Mouse (Mus musculus) intestine, embryonic 14.5 days (tissue): ENCODE results near the gene Metap1d. TPM values are rescaled to one million over a fixed set of nuclear protein-coding genes. Genes with fewer than 3 reads are reported as not detected.

ENCODE experiments used
- ATAC-seq: fragments of 200-750 bp; cut with Nextera tagmentation; replicated peaks from 2 replicates; pipeline ENCODE4 v1.8.0; 2017; ENCODE audit warnings: low read depth, moderate number of reproducible peaks, moderate TSS enrichment, moderate library complexity; ENCODE audit not compliant: low FRiP score, low TSS enrichment
- DNase-seq: peaks from one replicate; pipeline ENCODE4 v3.0.0-alpha.2; 2018; ENCODE audit warnings: low spot score
- H3K27ac ChIP-seq: fragments of 300-500 bp; sonication (generic); 2 replicates; pipeline ENCODE4 v1.5.1; 2014; ENCODE audit warnings: low read depth, mild to moderate bottlenecking, control low read depth
- H3K27me3 ChIP-seq: fragments of 300-500 bp; sonication (generic); replicated peaks from 2 replicates; pipeline ENCODE4 v1.6.1; 2014; ENCODE audit warnings: low read length, control low read depth; ENCODE audit not compliant: control insufficient read depth, insufficient read depth
- H3K36me3 ChIP-seq: fragments of 300-500 bp; sonication (generic); 2 replicates; pipeline ENCODE4 v1.6.1; 2014; ENCODE audit warnings: low read length, control low read depth; ENCODE audit not compliant: control insufficient read depth, insufficient read depth
- H3K4me1 ChIP-seq: fragments of 300-500 bp; sonication (generic); replicated peaks from 2 replicates; pipeline ENCODE4 v1.6.1; 2014; ENCODE audit warnings: low read length, control low read depth, mixed read lengths; ENCODE audit not compliant: control insufficient read depth, insufficient read depth
- H3K4me2 ChIP-seq: fragments of 300-500 bp; sonication (generic); 2 replicates; pipeline ENCODE4 v1.6.1; 2014; ENCODE audit warnings: low read length
- H3K4me3 ChIP-seq: fragments of 300-500 bp; sonication (generic); 2 replicates; pipeline ENCODE4 v1.5.1; 2014; ENCODE audit warnings: low read depth, low read length, control low read depth, mixed read lengths
- H3K9ac ChIP-seq: fragments of 300-500 bp; sonication (generic); 2 replicates; pipeline ENCODE4 v1.6.1; 2014; ENCODE audit warnings: mild to moderate bottlenecking, low read length
- H3K9me3 ChIP-seq: fragments of 300-500 bp; sonication (generic); 2 replicates; pipeline ENCODE4 v1.6.1; 2016; ENCODE audit warnings: low read length, control low read depth; ENCODE audit not compliant: control insufficient read depth
- WGBS: fragments of 180-500 bp; shearing (Covaris S2); extraction: QIAGEN DNeasy Blood & Tissue Kit; methylation state at CpG from one replicate; pipeline ENCODE4 v1.1.7; 2014; 5-methylcytosine and 5-hydroxymethylcytosine counted together
- polyA plus RNA-seq: library from polyadenylated mRNA; unstranded; fragments of >200 nt; fragmentation: Nextera tagmentation; extraction: Ambion mirVana; gene quantifications from 2 replicates; pipeline ENCODE4 v1.2.1, GENCODE M21; 2014

Metap1d gene
- polyA plus RNA-seq, 1 experiment from 2014 or later = 41.2 TPM

DNA sequence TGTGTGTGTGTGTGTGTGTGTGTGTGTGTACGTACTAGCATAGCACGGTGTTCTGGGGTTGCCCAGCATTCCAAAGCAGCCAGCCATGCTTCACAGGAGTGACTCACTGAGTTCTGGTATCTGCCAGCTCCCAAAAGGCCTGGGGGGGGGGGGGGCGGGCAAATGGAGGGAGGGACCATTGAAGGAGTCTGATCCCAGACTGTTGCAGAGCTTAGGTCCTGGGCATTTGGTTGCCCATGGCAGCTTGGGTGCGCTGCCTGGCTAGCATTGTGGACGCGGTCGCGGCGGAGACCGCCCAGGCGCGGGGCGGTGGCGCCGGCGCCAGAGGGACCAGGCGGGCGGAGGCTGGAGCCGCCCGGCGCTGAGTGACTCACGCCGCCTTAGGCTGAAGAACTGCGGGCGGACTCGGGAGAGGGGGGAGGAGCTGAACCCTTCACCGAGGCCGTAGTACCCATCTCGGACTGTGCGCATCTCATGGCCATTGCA is 89.8 kb downstream of the Metap1d start:
- Histone ChIP-seq H3K27ac (no peak overlapping the region), H3K4me3 (peak overlapping the region; percentile 0), H3K9me3 (no peaks in the 10 kb centered on the region), H3K27me3 (peaks cover 96% of the 10 kb centered on the region), H3K4me2 (peak overlapping the region; percentile 31), H3K36me3 (no peaks in the 10 kb centered on the region), H3K4me1 (peaks cover 18% of the 10 kb centered on the region), H3K9ac (0 out of 2 replicates have a peak overlapping the region, but pooled peaks have one; percentile 5)
- DNase-seq (peak; percentile 71), ATAC-seq (peak; percentile 26; the same call in 1 of the 2 replicates)
- 1% methylated on average over 24 of the region's 30 CpGs for WGBS

DNA sequence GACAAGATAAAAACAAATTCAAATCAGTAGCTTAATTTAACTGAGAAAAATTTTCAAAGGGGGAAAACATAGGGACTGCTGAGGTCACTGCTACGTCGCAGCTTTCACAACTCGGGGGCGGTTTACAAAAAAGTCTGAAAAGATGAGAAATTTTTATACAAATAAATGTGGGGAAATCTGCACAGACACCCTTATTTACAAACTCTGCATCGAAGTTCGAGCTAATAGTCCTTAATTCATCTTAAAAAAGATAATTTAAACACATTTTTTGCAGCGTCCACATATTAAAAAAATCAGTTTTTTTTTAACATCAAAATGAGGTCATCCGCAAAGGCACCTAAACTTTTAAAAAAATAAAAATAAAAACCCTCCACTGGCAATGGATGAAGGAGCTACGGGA is 90.5 kb downstream of the Metap1d start:
- H3K9ac ChIP-seq = peak overlapping the region; percentile 17; the same call in 1 of the 2 replicates
- H3K9me3 ChIP-seq = no peaks in the 10 kb centered on the region
- no peak for ATAC-seq
- 1% methylated on average over 9 of the region's 9 CpGs for WGBS
- no peaks in the 10 kb centered on the region for H3K36me3 ChIP-seq
- no peak for DNase-seq
- peaks cover 96% of the 10 kb centered on the region for H3K27me3 ChIP-seq
- H3K4me2 ChIP-seq = no peak overlapping the region; the same call in 1 of the 2 replicates
- peaks cover 18% of the 10 kb centered on the region for H3K4me1 ChIP-seq
- no peak overlapping the region for H3K27ac ChIP-seq
- H3K4me3 ChIP-seq = peak overlapping the region; percentile 46; the same call in 1 of the 2 replicates

DNA sequence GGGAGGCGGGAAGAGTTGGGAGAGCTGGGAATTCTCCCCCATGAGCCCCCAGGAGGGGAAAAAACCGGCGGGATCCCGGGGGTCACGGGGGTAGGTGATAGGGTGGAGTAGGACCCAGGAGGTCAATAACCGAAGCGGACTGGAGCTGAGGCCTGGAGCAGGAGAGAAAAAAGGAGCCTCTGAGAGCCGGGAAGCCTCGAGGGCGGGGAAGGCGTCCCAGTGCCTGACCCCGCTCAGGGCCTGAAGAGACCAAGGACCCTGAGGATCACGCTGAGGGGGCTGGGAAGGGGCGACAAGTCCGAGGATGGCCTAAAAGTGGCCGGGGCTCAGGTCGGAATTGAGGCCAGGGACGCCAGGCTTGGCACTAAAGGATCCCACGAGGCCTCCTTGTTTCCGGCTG is 90.9 kb downstream of the Metap1d start:
- peak overlapping the region; percentile 17; the same call in 1 of the 2 replicates for H3K9ac ChIP-seq
- 2% methylated on average over 20 of the region's 20 CpGs for WGBS
- H3K36me3 ChIP-seq = no peaks in the 10 kb centered on the region
- H3K4me2 ChIP-seq = no peak overlapping the region
- peaks cover 96% of the 10 kb centered on the region for H3K27me3 ChIP-seq
- no peaks in the 10 kb centered on the region for H3K9me3 ChIP-seq
- peaks cover 18% of the 10 kb centered on the region for H3K4me1 ChIP-seq
- peak; percentile 73 for DNase-seq
- H3K4me3 ChIP-seq = peak overlapping the region; percentile 46; the same call in 1 of the 2 replicates
- H3K27ac ChIP-seq = no peak overlapping the region
- no peak for ATAC-seq

DNA sequence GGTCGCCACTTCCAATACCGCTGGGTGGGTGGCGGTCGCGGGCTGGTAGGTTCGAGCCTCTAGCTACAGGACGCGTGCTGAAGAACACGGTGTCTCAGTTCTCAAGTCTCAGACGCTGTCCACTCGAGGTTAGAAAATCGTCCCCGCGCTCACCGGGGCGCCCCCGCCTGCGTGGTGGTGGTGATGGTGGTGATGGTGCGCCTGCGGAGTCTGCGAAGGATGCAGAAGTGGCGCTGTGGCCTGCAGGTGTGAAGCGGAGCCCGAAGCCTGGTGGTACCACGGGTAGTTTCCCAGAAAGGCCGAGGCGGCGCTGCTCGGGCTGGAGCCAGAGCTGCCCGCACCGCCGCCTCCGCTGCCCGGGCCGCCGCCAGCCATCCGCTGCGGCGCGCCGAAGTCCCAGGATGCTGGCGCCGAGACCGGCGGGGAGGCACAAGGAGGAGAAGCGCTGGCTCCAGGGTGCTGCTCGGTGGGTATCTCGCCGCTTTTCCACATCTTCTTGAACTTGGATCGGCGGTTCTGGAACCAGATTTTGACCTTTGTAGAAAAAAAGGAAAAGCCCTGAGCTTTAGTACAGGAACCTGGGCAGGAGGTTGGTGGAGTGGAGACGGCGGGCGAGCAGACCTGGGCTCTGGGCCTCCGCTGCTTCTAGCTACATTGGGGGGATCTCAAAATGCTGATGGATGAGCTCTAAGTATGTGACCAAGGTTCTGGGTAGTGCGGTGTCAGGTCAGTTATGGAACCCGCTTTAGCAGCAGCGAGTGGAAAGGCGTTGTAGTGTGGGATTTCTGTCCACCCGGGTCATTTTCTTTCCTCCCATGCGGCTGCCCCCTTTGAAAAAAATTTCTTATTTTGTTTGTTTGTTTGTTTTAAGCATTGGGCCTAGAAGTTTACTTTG is 91.6 kb downstream of the Metap1d start:
- Histone ChIP-seq H3K27ac (no peak overlapping the region), H3K4me2 (peak overlapping the region; percentile 20; the same call in 1 of the 2 replicates), H3K9me3 (no peaks in the 10 kb centered on the region), H3K4me3 (peak overlapping the region; percentile 46), H3K9ac (no peak overlapping the region; the same call in 1 of the 2 replicates), H3K4me1 (peaks cover 18% of the 10 kb centered on the region), H3K36me3 (no peaks in the 10 kb centered on the region), H3K27me3 (peaks cover 96% of the 10 kb centered on the region)
- DNase-seq = peak; percentile 76
- ATAC-seq = no peak
- WGBS = under 1% methylated on average over 57 of the region's 61 CpGs

DNA sequence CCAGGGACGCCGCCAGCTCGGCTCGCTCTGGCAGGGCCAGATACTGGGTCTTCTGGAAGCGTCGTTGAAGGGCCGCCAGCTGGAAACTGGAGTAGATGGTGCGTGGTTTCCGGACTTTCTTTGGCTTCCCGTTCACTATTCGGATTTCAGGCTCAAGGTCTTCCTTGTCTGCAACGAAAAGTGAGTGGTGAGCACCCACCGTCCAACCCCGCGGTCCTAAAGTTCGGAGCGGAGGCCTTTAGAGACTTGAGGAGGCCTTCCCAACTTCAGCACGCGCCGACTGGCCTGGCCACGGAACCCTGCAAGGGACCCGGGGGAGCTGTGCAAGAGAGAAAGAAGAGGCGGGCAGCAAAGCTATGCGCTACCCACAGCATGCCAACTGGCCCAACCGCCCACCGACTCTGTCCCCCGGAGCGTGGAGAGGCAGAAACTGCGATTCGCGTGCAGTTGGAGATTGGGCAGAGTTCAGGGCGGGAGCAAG is 92.4 kb downstream of the Metap1d start:
- no peaks in the 10 kb centered on the region for H3K9me3 ChIP-seq
- H3K27ac ChIP-seq = peak overlapping the region; percentile 16; the same call in 1 of the 2 replicates
- H3K4me3 ChIP-seq = peak overlapping the region; percentile 46
- ATAC-seq (no peak), DNase-seq (peak; percentile 83)
- H3K36me3 ChIP-seq = no peaks in the 10 kb centered on the region
- H3K9ac ChIP-seq = peak overlapping the region; percentile 34
- 1% methylated on average over 32 of the region's 32 CpGs for WGBS
- H3K4me2 ChIP-seq = peak overlapping the region; percentile 91
- peaks cover 18% of the 10 kb centered on the region for H3K4me1 ChIP-seq
- peaks cover 96% of the 10 kb centered on the region for H3K27me3 ChIP-seq

DNA sequence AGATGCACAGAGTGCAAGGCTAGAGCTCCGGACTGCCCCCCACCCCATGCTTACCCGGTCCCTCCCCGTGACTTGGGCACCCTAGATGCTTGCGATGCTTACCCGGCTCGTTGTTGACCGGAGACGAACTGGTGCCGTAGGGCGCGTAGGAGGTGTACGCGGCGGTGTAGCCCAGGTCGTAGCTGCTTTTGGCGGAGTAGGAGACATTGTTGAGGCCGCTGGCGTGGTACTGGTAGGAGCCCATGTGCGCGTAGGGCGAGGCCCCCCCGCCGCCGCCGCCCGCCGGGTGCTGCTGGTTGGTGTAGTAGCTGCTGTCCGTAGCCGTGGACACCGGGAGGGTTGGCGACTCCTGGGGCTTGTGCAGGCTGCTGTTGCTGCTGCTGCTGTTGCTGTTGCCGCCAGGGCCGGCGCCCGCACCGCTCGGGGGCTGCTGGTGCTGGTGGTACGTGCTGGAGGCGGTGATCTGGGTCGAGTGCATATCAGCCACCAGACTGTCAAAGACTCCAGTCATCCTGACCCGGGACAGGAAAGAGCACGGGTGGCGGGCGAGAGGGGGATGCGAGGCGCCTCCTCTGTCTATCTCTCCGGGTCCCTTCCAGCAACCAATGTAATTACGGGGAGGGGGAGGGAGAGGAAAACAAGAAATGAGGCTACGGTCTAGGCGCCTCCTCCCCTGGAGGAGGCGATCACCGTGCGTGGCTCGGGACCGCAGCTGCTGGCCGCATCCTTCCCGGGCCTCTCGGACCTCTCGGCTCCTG is 93.0 kb downstream of the Metap1d start:
- Histone ChIP-seq H3K4me2 (peak overlapping the region; percentile 91), H3K4me3 (peak overlapping the region; percentile 46), H3K9ac (peak overlapping the region; percentile 34; the same call in 1 of the 2 replicates), H3K27ac (peak overlapping the region; percentile 16; the same call in 1 of the 2 replicates), H3K36me3 (no peaks in the 10 kb centered on the region), H3K27me3 (peaks cover 95% of the 10 kb centered on the region), H3K4me1 (peaks cover 14% of the 10 kb centered on the region), H3K9me3 (no peaks in the 10 kb centered on the region)
- ATAC-seq (peak; percentile 61), DNase-seq (peak; percentile 86)
- under 1% methylated on average over 57 of the region's 59 CpGs for whole genome bisulfite sequencing

DNA sequence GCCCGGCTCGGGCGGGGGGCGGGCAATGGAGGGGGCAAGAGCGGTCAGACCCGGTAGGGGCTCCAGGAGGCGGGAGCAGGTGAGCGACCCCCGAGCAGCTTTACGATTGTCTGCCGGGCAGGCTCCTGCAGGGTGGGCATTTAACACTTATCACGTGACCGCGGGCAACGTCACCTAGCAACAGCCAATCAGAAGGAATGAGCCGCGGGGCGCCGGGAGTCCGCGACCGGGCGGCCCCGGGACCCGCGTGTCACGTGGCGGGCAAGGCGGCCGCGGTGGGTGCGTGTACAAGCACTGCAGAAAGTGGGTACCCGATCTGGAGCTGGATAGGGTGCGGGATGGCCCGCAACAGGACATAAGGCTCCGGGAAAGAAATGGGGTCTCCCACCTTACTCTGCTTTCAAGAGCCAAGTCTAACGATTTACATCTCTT is 93.6 kb downstream of the Metap1d start, which contains the start of gene Dlx2:
TSS of gene Dlx2 (minus strand) at position 115 of the 432 bp plus-strand sequence.
- Histone ChIP-seq H3K9ac (peak within 1 kb of the TSS; percentile 34), H3K4me2 (peak within 1 kb of the TSS; percentile 91), H3K4me3 (peak within 1 kb of the TSS; percentile 46), H3K36me3 (no peaks in the 10 kb centered on the region), H3K27me3 (peaks cover 95% of the 10 kb centered on the region), H3K9me3 (no peaks in the 10 kb centered on the region), H3K4me1 (peaks cover 11% of the 10 kb centered on the region), H3K27ac (peak within 1 kb of the TSS; percentile 16; the same call in 1 of the 2 replicates)
- under 1% methylated on average over 37 of the region's 37 CpGs for WGBS
- peak; percentile 71 for ATAC-seq
- DNase-seq = peak; percentile 78

DNA sequence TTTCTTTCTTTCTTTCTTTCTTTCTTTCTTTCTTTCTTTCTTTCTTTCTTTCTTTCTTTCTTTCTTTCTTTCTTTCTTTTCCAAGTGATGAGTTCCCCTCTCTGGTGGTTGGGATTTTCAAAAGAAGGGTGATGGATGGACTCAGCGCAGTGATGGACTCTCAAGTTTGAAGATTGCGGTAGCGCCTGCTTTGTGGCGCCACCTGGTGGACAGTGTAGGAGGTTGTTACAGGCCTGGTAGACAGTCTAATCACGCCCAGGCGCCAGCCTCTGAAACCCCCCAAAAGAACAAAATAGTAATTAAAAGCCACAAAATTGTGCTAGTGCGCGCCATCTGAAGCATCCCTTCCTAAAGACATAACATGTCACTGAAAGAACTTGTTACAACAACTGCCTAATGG is 94.8 kb downstream of the Metap1d start:
- DNase-seq = peak; percentile 86
- no peak for ATAC-seq
- 4% methylated on average over 8 of the region's 8 CpGs for WGBS
- peaks cover 95% of the 10 kb centered on the region for H3K27me3 ChIP-seq
- no peak overlapping the region for H3K4me2 ChIP-seq
- no peak overlapping the region for H3K9ac ChIP-seq
- no peaks in the 10 kb centered on the region for H3K36me3 ChIP-seq
- H3K4me1 ChIP-seq = peaks cover 11% of the 10 kb centered on the region
- H3K4me3 ChIP-seq = no peak overlapping the region
- H3K9me3 ChIP-seq = no peaks in the 10 kb centered on the region
- no peak overlapping the region for H3K27ac ChIP-seq
